Mouse (Mus musculus) ES-CJ7 (cell line): ENCODE data around the gene Tnfaip1.

ENCODE experiments used
- DNase-seq: peaks from one replicate; pipeline ENCODE4 v3.0.0; 2011; ENCODE audit warnings: low read depth, low spot score

Gene Tnfaip1

GRCm38 (mm10) chr11:78536080-78536689 lies at the start of gene Tnfaip1, which contains the start of gene Ift20:
Gene Tnfaip1 (minus strand): TSS chr11:78536332.
Gene Ift20 (plus strand): TSS chr11:78536361.
- DNase-seq: peak; percentile 100

- DNase-seq: no peak
Observed at GRCm38 (mm10) chr11:78582848-78583247, 46.7 kb upstream of the Tnfaip1 start.

GRCm38 (mm10) chr11:78574975-78575374 lies 38.8 kb upstream of the Tnfaip1 start:
- DNase-seq: no peak

- DNase-seq: no peak
Observed at GRCm38 (mm10) chr11:78574536-78574935, 38.4 kb upstream of the Tnfaip1 start.

- peak; percentile 30 for DNase-seq
Observed at GRCm38 (mm10) chr11:78574031-78574430, 37.9 kb upstream of the Tnfaip1 start.

- DNase-seq: no peak
Observed at GRCm38 (mm10) chr11:78571854-78572253, 35.7 kb upstream of the Tnfaip1 start.

- DNase-seq: no peak
Observed at GRCm38 (mm10) chr11:78571441-78571840, 35.3 kb upstream of the Tnfaip1 start.

- no peak for DNase-seq
Observed at GRCm38 (mm10) chr11:78569806-78570205, 33.7 kb upstream of the Tnfaip1 start.

GRCm38 (mm10) chr11:78568827-78569226 lies 32.7 kb upstream of the Tnfaip1 start:
- no peak for DNase-seq

GRCm38 (mm10) chr11:78567614-78568013 lies 31.5 kb upstream of the Tnfaip1 start:
- no peak for DNase-seq

GRCm38 (mm10) chr11:78566775-78567174 lies 30.6 kb upstream of the Tnfaip1 start:
- DNase-seq: no peak

- DNase-seq: peak; percentile 77
Observed at GRCm38 (mm10) chr11:78560447-78560846, 24.3 kb upstream of the Tnfaip1 start.

GRCm38 (mm10) chr11:78557241-78557640 lies 21.1 kb upstream of the Tnfaip1 start:
- DNase-seq: peak; percentile 59

GRCm38 (mm10) chr11:78556070-78556469 lies 19.9 kb upstream of the Tnfaip1 start:
- no peak for DNase-seq

GRCm38 (mm10) chr11:78555623-78556022 lies 19.5 kb upstream of the Tnfaip1 start:
- no peak for DNase-seq

GRCm38 (mm10) chr11:78551059-78551398 lies 14.9 kb upstream of the Tnfaip1 start:
- DNase-seq: no peak

- peak; percentile 98 for DNase-seq
Observed at GRCm38 (mm10) chr11:78550168-78551058, 14.3 kb upstream of the Tnfaip1 start, which contains the start of gene Tmem97. Gene Tmem97 (minus strand): TSS chr11:78550777.

- no peak for DNase-seq
Observed at GRCm38 (mm10) chr11:78549491-78549987, 13.4 kb upstream of the Tnfaip1 start.

- DNase-seq: no peak
Observed at GRCm38 (mm10) chr11:78547718-78548460, 11.8 kb upstream of the Tnfaip1 start.

- no peak for DNase-seq
Observed at GRCm38 (mm10) chr11:78545181-78545580, 9.0 kb upstream of the Tnfaip1 start.

GRCm38 (mm10) chr11:78544449-78545111 lies 8.4 kb upstream of the Tnfaip1 start:
- DNase-seq: no peak
